Mouse (Mus musculus) adipose tissue, adult 10 weeks (tissue): Measurements from ENCODE around the gene Bcdin3d. TPM values are rescaled to one million over a fixed set of nuclear protein-coding genes. Genes with fewer than 3 reads are reported as not detected.

ENCODE experiments used
- polyA plus RNA-seq: library from polyadenylated mRNA; stranded (reverse); fragments of 350-450 nt; fragmentation: Illumina TruSeq; extraction: RNeasy Lipid Tissue Mini Kit (QIAGEN cat#74804); gene quantifications from one replicate; pipeline ENCODE4 v1.2.3, GENCODE M21; 2014; ENCODE audit warnings: low read depth, low replicate concordance

Bcdin3d gene
- polyA plus RNA-seq, result 7.4 TPM

DNA sequence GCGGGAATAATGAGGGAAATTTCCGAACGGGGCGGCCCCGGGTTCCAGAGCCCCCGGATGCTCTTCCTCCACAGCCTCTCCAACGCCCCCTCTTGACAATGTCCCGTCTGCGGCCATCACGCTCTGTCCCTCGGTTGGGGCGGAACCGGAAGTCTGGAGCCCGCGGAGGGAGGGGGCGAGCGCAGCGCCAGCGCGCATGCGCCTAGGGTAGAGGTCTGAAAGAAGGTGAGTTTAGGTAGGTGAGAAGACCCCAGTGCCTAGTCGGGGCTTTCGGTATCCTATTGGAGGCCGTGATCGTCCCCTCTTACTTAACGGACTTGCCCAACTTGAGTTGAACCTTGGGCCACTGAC is at the start of gene Bcdin3d:
Bcdin3d (minus strand) TSS at position 155 of the 351 bp plus-strand sequence.

DNA sequence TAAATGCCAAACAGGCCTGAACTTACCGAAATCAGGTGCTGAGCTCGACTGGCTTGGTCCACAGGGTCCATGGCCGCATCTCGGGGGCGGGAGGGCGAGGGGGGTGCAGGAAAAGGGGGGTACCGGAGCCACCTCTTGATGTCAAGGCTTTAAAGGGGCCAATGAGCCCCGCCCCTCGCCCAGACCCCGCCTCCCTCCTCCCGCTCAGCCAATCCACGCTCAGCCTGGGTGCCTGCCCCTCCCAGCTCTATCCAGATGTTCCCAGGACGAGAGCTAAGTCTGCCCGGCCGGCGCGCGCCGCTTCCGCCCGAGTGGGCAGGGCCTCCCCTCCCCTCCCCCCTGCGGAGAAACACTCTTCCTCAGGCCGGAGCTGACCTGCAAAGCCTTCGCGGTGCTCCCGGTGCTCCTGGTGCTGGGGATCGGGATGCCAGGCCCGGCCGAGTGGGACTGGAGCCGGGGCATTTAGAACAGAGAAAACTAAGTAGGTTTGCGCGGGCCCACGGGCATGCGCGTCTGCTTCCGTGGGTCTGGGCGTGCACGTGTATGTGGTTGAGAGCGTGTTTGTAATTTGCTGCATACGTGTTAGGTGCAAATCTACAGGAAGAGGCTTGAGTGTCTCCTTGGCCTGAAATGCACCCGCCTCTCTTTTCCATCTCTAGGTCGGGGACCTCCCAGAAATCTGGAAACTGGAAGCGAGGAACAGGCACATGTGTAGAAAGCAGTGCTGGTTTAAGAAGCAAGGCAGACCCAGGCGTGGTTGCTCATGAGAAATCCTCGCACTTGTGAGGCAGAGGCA is 16.7 kb downstream of the Bcdin3d start, which contains the start of gene Nckap5l:
Nckap5l (minus strand) TSS at position 143 of the 796 bp plus-strand sequence.

Other genes starting within 250 kb of the Bcdin3d start
- 35.0 TPM for gene Kcnh3, start 249.9 kb downstream of the Bcdin3d start, polyA plus RNA-seq
- 47.2 TPM for gene Mcrs1, start 222.8 kb downstream of the Bcdin3d start, polyA plus RNA-seq
- gene Prpf40b, start 179.6 kb downstream of the Bcdin3d start, polyA plus RNA-seq, result 53.9 TPM
- 1.6 TPM for gene Fam186b, start 178.8 kb downstream of the Bcdin3d start, polyA plus RNA-seq
- 20.8 TPM for gene Fmnl3, start 104.2 kb downstream of the Bcdin3d start, polyA plus RNA-seq
- 638 TPM for gene Tmbim6, start 81.8 kb downstream of the Bcdin3d start, polyA plus RNA-seq
- gene Nckap5l, start 17.0 kb downstream of the Bcdin3d start, polyA plus RNA-seq, result 4.5 TPM
- gene Faim2, start 53.4 kb upstream of the Bcdin3d start, polyA plus RNA-seq, result 25.0 TPM
- gene Aqp2, start 104.3 kb upstream of the Bcdin3d start, polyA plus RNA-seq, result 1.2 TPM
- 2.5 TPM for gene Aqp5, start 116.1 kb upstream of the Bcdin3d start, polyA plus RNA-seq
- 7.6 TPM for gene Aqp6, start 126.7 kb upstream of the Bcdin3d start, polyA plus RNA-seq
- gene Racgap1, start 176.9 kb upstream of the Bcdin3d start, polyA plus RNA-seq, result 4.6 TPM
- gene Asic1, start 195.6 kb upstream of the Bcdin3d start, polyA plus RNA-seq, result not detected
- gene Smarcd1, start 227.4 kb upstream of the Bcdin3d start, polyA plus RNA-seq, result 17.2 TPM
- gene Gm17349, start 230.8 kb upstream of the Bcdin3d start, polyA plus RNA-seq, result not detected
- 164 TPM for gene Gpd1, start 242.8 kb upstream of the Bcdin3d start, polyA plus RNA-seq